Mouse (Mus musculus) liver, embryonic 11.5 days (tissue): ENCODE data around the gene Adcy2. TPM values are rescaled to one million over a fixed set of nuclear protein-coding genes. Genes with fewer than 3 reads are reported as not detected.

Experiments
- ATAC-seq: fragments of 200-750 bp; cut with Nextera tagmentation; replicated peaks from 2 replicates; pipeline ENCODE4 v1.8.0; 2017; ENCODE audit warnings: moderate number of reproducible peaks, mild to moderate bottlenecking, moderate TSS enrichment, moderate library complexity; ENCODE audit not compliant: low FRiP score
- DNase-seq: peaks from one replicate; pipeline ENCODE4 v3.0.0-alpha.2; 2017; ENCODE audit warnings: low spot score
- H3K27ac ChIP-seq: fragments of 300-500 bp; sonication (generic); 2 replicates; pipeline ENCODE4 v1.5.1; 2014; ENCODE audit warnings: mild to moderate bottlenecking, low read depth, low read length, control low read depth
- H3K27me3 ChIP-seq: fragments of 300-500 bp; sonication (generic); replicated peaks from 2 replicates; pipeline ENCODE4 v1.6.1; 2014; ENCODE audit warnings: low read length, mixed read lengths; ENCODE audit not compliant: control insufficient read depth, insufficient read depth
- H3K36me3 ChIP-seq: fragments of 300-500 bp; sonication (generic); 2 replicates; pipeline ENCODE4 v1.6.1; 2014; ENCODE audit warnings: mild to moderate bottlenecking, low read length, moderate library complexity, mixed read lengths; ENCODE audit not compliant: control insufficient read depth, insufficient read depth
- H3K4me1 ChIP-seq: fragments of 300-500 bp; sonication (generic); replicated peaks from 2 replicates; pipeline ENCODE4 v1.6.1; 2014; ENCODE audit warnings: low read length, mixed read lengths; ENCODE audit not compliant: control insufficient read depth, insufficient read depth
- H3K4me2 ChIP-seq: fragments of 300-500 bp; sonication (generic); 2 replicates; pipeline ENCODE4 v1.6.1; 2014; ENCODE audit warnings: mild to moderate bottlenecking, control low read depth, moderate library complexity
- H3K4me3 ChIP-seq: fragments of 300-500 bp; sonication (generic); 2 replicates; pipeline ENCODE4 v1.5.1; 2014; ENCODE audit warnings: low read depth, low read length, control low read depth
- H3K9ac ChIP-seq: fragments of 300-500 bp; sonication (generic); 2 replicates; pipeline ENCODE4 v1.6.1; 2014; ENCODE audit warnings: low read depth, low read length, control low read depth
- H3K9me3 ChIP-seq: fragments of 300-500 bp; sonication (generic); 2 replicates; pipeline ENCODE4 v1.6.1; 2016; ENCODE audit warnings: low read length, inconsistent platforms, mixed read lengths; ENCODE audit not compliant: control insufficient read depth
- WGBS: fragments of 180-500 bp; shearing (Covaris S2); extraction: QIAGEN DNeasy Blood & Tissue Kit; methylation state at CpG from one replicate; pipeline ENCODE4 v1.1.7; 2014; 5-methylcytosine and 5-hydroxymethylcytosine counted together
- polyA plus RNA-seq: library from polyadenylated mRNA; unstranded; fragments of >200 nt; fragmentation: Nextera tagmentation; extraction: Ambion mirVana; gene quantifications from 2 replicates; pipeline ENCODE4 v1.2.1, GENCODE M21; 2014

Gene Adcy2
- polyA plus RNA-seq, 1 experiment from 2014 or later, result 0.71 TPM

DNA sequence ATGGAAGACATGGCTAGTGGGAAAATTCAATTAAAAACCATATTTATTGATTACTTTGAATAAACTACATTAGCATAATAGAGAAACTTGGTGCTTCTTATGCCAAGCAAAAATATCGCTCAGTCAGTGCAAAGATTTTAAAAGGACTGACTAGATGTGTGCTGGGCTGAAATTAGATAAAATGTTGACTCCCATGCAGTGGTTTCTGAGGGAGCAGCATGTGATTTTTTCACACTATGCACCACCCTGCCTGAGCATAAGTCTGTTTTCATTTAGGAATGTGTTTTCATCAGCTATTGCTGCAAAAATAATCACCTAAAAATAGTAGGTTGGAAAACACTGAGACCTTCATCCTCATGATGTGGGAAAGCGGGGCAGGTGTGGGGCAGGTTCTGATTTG, 250.0 kb downstream of the Adcy2 start:
- 76% methylated on average over 2 of the region's 2 CpGs for WGBS
- H3K27ac ChIP-seq, result no peak overlapping the region
- H3K27me3 ChIP-seq, result no peaks in the 10 kb centered on the region
- H3K9me3 ChIP-seq, result no peaks in the 10 kb centered on the region
- no peaks in the 10 kb centered on the region for H3K36me3 ChIP-seq
- H3K4me2 ChIP-seq, result no peak overlapping the region
- DNase-seq (no peak), ATAC-seq (no peak)
- no peak overlapping the region for H3K4me3 ChIP-seq
- H3K4me1 ChIP-seq, result no peaks in the 10 kb centered on the region
- H3K9ac ChIP-seq, result no peak overlapping the region

DNA sequence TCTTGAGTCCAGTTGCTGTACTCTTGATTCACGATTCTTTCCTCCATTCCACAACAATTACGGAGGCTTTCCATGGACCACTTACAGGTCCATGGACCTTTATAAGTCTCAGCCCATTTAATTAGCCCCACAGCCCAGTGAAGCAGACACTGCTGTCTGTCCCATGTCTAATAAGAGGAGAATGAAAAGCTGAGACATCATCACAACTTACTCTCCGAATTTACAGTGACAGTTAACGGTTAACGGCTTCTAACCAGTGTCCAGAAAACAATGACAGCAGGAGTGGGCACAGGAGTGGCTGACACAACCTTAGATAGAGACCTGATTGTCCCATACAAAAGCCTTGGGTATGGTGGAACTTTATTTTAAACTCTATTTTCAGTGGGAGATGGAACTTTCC, 253.9 kb downstream of the Adcy2 start:
- no peaks in the 10 kb centered on the region for H3K27me3 ChIP-seq
- no peak for DNase-seq
- H3K36me3 ChIP-seq, result no peaks in the 10 kb centered on the region
- no peaks in the 10 kb centered on the region for H3K4me1 ChIP-seq
- WGBS, result 78% methylated on average over 5 of the region's 5 CpGs
- no peak for ATAC-seq
- no peak overlapping the region for H3K4me2 ChIP-seq
- H3K9ac ChIP-seq, result no peak overlapping the region
- H3K27ac ChIP-seq, result no peak overlapping the region
- H3K9me3 ChIP-seq, result no peaks in the 10 kb centered on the region
- no peak overlapping the region for H3K4me3 ChIP-seq

DNA sequence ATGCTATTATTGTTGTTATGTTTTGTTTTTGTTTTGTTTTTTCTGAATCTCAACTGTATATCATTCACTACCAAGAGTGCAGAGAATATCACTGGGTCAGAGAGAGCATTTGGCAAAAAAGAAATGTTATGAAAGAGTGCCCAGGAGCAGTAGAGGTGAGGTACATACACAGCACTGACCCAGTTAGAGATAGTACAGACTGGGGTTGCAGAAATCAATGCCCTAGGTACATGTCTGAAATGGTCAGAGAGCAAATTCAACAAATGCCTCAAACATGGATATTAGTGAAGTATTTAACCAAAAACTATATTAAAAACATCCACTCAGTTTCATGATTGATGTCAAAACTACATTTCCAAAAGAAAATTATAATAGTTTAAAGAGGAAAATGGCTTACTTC, 286.7 kb downstream of the Adcy2 start:
- Histone ChIP-seq H3K9ac (no peak overlapping the region), H3K4me2 (no peak overlapping the region), H3K27ac (no peak overlapping the region), H3K27me3 (no peaks in the 10 kb centered on the region), H3K9me3 (no peaks in the 10 kb centered on the region; the same call in 1 of the 2 replicates), H3K36me3 (no peaks in the 10 kb centered on the region), H3K4me3 (no peak overlapping the region), H3K4me1 (no peaks in the 10 kb centered on the region)
- no peak for ATAC-seq
- no peak for DNase-seq

DNA sequence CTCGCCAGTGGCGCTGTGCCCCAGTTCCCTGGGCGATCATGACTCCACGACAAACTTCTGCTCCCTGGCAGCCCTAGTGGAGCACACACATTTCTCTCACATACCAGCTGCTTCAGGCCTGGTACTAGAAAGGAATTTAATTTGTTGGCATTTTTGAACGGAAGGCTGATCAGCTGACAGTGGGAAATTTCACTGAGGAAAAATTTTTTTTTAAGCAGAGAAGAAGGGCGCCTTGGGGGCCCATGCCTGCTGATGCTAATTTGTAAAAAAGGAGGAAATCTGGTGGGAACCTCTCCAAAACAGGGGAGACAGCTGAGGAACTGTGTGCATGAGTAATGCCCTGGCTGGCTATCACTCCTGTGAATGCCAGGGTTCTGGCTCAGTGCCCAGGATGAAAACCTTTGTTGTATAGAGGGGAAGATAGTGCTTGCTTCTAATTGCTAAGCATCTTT, 292.0 kb downstream of the Adcy2 start:
- no peak overlapping the region for H3K27ac ChIP-seq
- H3K27me3 ChIP-seq, result no peaks in the 10 kb centered on the region
- DNase-seq (no peak), ATAC-seq (no peak)
- no peak overlapping the region for H3K9ac ChIP-seq
- H3K4me3 ChIP-seq, result no peak overlapping the region
- no peaks in the 10 kb centered on the region for H3K36me3 ChIP-seq
- no peaks in the 10 kb centered on the region; the same call in 1 of the 2 replicates for H3K9me3 ChIP-seq
- 78% methylated on average over 6 of the region's 6 CpGs for WGBS
- H3K4me2 ChIP-seq, result no peak overlapping the region
- H3K4me1 ChIP-seq, result no peaks in the 10 kb centered on the region

DNA sequence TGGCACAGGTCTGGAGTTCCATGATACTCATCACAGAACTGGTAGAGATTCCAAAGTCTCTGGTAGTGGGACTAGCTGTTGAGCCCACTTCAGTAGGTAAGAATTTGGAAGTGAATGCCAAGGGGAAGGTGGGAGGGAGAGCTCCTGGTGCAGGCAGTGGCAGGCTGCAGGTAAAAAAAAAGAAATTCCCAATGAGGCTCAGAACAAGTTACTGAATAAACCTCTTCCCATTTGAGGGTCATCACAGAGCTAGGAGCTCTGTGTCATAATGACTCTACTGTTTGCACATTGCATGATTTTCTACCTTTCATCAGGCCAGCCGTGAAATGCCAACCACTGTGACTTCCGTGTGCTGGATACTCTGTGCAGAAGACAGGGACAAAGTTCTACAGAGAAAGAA, 314.4 kb downstream of the Adcy2 start:
- no peak for DNase-seq
- Histone ChIP-seq H3K4me1 (no peaks in the 10 kb centered on the region), H3K27ac (no peak overlapping the region), H3K27me3 (no peaks in the 10 kb centered on the region), H3K36me3 (no peaks in the 10 kb centered on the region), H3K9ac (no peak overlapping the region), H3K9me3 (no peaks in the 10 kb centered on the region; the same call in 1 of the 2 replicates), H3K4me3 (no peak overlapping the region), H3K4me2 (no peak overlapping the region)
- WGBS, result 87% methylated on average over 2 of the region's 2 CpGs
- no peak for ATAC-seq

DNA sequence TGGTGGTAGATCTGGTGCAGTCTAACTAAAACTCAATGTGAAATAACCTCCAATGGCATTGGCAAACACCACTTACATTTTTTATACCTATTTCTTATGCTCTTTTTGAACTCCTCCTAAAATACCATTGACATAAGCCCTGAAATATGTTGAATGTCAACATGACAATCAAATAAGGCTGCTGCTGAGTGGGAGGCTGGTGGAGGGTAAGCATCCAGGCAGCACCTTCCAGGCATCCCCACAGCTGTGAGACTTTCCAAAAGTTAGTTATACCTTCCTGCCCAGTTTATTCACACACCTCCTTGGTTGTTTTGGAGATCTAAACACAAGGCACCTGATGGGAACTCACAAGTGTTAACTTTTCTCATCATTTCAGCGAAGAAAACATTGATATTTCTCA, 318.9 kb downstream of the Adcy2 start:
- no peaks in the 10 kb centered on the region for H3K4me1 ChIP-seq
- H3K9me3 ChIP-seq, result no peaks in the 10 kb centered on the region; the same call in 1 of the 2 replicates
- H3K9ac ChIP-seq, result no peak overlapping the region
- 67% methylated on average over 1 of the region's 1 CpGs for WGBS
- no peak overlapping the region for H3K4me2 ChIP-seq
- no peak overlapping the region for H3K4me3 ChIP-seq
- ATAC-seq (no peak), DNase-seq (no peak)
- no peaks in the 10 kb centered on the region for H3K36me3 ChIP-seq
- no peaks in the 10 kb centered on the region for H3K27me3 ChIP-seq
- H3K27ac ChIP-seq, result no peak overlapping the region

DNA sequence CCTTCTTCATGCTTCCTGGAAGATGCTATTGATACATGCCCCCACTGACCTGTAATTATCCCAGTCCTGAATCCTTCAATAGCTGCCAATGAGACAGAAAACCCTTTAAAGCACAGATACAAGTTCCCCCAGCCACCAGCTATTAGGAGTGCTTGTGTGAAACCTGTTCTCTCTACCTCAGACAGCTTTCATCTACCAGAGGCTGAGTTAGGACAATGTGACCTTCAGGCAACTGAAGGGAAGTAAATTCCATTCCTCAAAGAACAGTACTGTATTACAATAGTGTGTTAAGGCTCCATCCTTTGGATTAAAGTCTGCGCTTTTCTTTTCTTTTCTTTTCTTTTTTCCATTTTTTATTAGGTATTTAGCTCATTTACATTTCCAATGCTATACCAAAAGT, 356.6 kb downstream of the Adcy2 start:
- no peaks in the 10 kb centered on the region for H3K36me3 ChIP-seq
- no peak overlapping the region for H3K4me3 ChIP-seq
- H3K9ac ChIP-seq, result no peak overlapping the region
- H3K4me2 ChIP-seq, result no peak overlapping the region
- no peak for DNase-seq
- no peaks in the 10 kb centered on the region; the same call in none of the 2 replicates for H3K9me3 ChIP-seq
- H3K27ac ChIP-seq, result no peak overlapping the region
- no peaks in the 10 kb centered on the region for H3K27me3 ChIP-seq
- 94% methylated on average over 1 of the region's 1 CpGs for WGBS
- H3K4me1 ChIP-seq, result no peaks in the 10 kb centered on the region
- no peak for ATAC-seq

DNA sequence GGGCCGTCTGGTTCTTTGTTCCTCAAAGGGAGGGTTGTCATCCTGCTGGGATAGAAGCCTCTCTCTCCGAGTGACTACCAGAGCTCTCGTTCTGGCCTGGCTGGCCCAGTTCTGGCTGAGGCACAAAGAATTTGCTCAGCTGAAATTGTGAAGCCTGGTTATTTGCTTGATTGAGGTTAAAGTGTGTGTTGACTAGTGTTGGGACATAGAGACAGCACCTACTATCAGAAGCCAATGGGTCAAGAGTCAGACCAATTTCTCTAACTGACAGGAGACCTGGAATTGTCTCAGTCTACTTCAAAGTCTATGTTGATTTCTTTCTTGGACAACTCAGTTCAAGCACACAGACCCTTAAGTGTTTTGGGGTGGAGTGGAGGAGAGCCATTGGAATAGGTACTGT, 372.3 kb downstream of the Adcy2 start:
- Histone ChIP-seq H3K27me3 (no peaks in the 10 kb centered on the region), H3K27ac (no peak overlapping the region), H3K36me3 (no peaks in the 10 kb centered on the region), H3K4me2 (no peak overlapping the region), H3K4me3 (no peak overlapping the region), H3K9me3 (no peaks in the 10 kb centered on the region; the same call in 1 of the 2 replicates), H3K4me1 (no peaks in the 10 kb centered on the region), H3K9ac (no peak overlapping the region)
- DNase-seq (no peak), ATAC-seq (no peak)
- 73% methylated on average over 3 of the region's 3 CpGs for WGBS

DNA sequence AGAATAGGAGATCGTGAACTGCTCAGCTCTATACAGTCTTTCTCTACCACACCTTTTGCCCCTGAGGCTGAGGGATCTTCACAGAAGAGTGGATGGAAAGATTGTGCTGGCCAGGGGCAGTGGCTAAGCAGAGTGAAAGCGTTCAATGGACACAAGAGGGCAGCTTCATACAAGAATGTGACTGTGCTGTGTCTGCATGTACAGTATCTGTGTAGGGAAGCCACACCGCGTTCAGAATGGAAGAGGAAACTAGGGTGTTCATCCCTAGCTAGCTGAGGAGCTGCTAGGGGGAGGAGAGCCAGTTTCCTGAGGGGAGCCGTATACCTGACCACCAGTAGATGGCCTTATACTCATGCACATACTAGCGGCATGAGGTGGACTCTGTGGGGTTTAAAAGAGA, 376.5 kb downstream of the Adcy2 start:
- no peaks in the 10 kb centered on the region for H3K9me3 ChIP-seq
- no peak for ATAC-seq
- no peaks in the 10 kb centered on the region for H3K36me3 ChIP-seq
- 58% methylated on average over 6 of the region's 6 CpGs for WGBS
- no peak for DNase-seq
- H3K4me2 ChIP-seq, result no peak overlapping the region
- no peak overlapping the region for H3K9ac ChIP-seq
- H3K27me3 ChIP-seq, result no peaks in the 10 kb centered on the region
- H3K27ac ChIP-seq, result no peak overlapping the region
- H3K4me3 ChIP-seq, result no peak overlapping the region
- no peaks in the 10 kb centered on the region for H3K4me1 ChIP-seq
